Mouse (Mus musculus): ENCODE data around the gene Vwa5b1.

- TF ChIP-seq CTCF (IDR thresholded peaks at IDR 0.05; ENCODE audit: borderline replicate concordance, control insufficient read depth, extremely low read depth, insufficient read depth, low read length, poor library complexity) (no peak), POLR2A (IDR thresholded peaks at IDR 0.05; ENCODE audit: control insufficient read depth, extremely low read depth, insufficient read depth, low read length, poor library complexity) (no peak)
These were observed 85.1 kb downstream of the Vwa5b1 start for GRCm38 (mm10) chr4:138550557-138550956.
